Mouse (Mus musculus): ENCODE data around the gene Plcb1.

GRCm38 (mm10) chr2:135318136-135318535, 532.3 kb downstream of the Plcb1 start:
- TF ChIP-seq CTCF (IDR thresholded peaks at IDR 0.05; ENCODE audit: control insufficient read depth, insufficient read depth, insufficient read length) (no peak), MAX (IDR thresholded peaks at IDR 0.05) (no peak), USF1 (IDR thresholded peaks at IDR 0.05; ENCODE audit: low read depth) (no peak)
